Mouse (Mus musculus) cortical plate, adult 2 months (tissue): ENCODE results near the gene Cxcr5. TPM values are rescaled to one million over a fixed set of nuclear protein-coding genes. Genes with fewer than 3 reads are reported as not detected.

Experiments used
- H3K27ac ChIP-seq: fragments of 200-500 bp; 2 replicates; pipeline ENCODE4 v1.5.1; 2012; ENCODE audit warnings: low read length, control low read depth, inconsistent platforms; ENCODE audit not compliant: insufficient read depth
- H3K4me1 ChIP-seq: fragments of 200-500 bp; 2 replicates; pipeline ENCODE4 v1.6.1; 2011; ENCODE audit warnings: low read length; ENCODE audit not compliant: control insufficient read depth, insufficient read depth
- H3K4me3 ChIP-seq: fragments of 200-500 bp; 2 replicates; pipeline ENCODE4 v1.5.1; 2011; ENCODE audit warnings: mild to moderate bottlenecking, low read length, control low read depth; ENCODE audit not compliant: insufficient read depth
- CTCF ChIP-seq: fragments of 200-500 bp; IDR thresholded peaks from 2 replicates; pipeline ENCODE4 v1.5.1; 2011; ENCODE audit warnings: mild to moderate bottlenecking, control low read depth, low read length; ENCODE audit not compliant: insufficient read depth; ENCODE audit errors: extremely low read depth
- POLR2A ChIP-seq: fragments of 200-500 bp; IDR thresholded peaks from 2 replicates; pipeline ENCODE4 v1.6.1; 2011; ENCODE audit warnings: mild to moderate bottlenecking, low read length, control low read depth; ENCODE audit not compliant: insufficient read depth; ENCODE audit errors: extremely low read depth
- polyA plus RNA-seq: library from polyadenylated mRNA; depleted of rRNA; stranded (reverse); fragments of >200 nt; gene quantifications from 2 replicates; pipeline ENCODE4 v1.2.3, GENCODE M21; 2012

Gene Cxcr5
- polyA plus RNA-seq, 1 experiment = 0.06 TPM

- H3K27ac ChIP-seq = no peak overlapping the region
- H3K4me1 ChIP-seq = no peaks in the 10 kb centered on the region
- TF ChIP-seq CTCF (no peak), POLR2A (no peak)
- H3K4me3 ChIP-seq = no peak overlapping the region
These were observed 11.6 kb upstream of the Cxcr5 start for GRCm38 (mm10) chr9:44573306-44573705.

DNA sequence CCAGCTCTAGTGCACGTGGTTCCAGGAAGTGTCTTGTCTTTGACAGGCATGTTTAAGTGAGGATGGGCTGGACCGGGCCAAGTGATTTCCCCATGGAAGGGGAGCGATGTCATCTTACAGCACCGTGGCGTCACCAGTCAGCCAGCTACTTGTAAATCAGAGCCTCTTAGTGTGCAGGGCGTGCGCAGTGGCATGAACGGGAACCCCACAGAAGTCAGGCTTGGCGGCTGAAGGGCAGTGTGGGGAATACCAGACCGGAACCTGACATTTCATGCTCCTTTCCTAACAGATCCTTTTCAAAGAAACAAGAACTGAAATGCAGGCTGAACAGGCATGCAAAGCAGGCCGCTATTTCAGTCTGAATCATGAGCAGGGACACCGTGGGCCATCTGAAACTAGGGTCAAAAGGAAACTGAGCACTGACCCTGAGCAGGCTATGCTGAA, 9.3 kb upstream of the Cxcr5 start:
- Histone ChIP-seq H3K27ac (no peak overlapping the region), H3K4me1 (no peaks in the 10 kb centered on the region), H3K4me3 (no peak overlapping the region)
- TF ChIP-seq CTCF (no peak), POLR2A (no peak)

- TF ChIP-seq CTCF (no peak), POLR2A (no peak)
- no peak overlapping the region for H3K27ac ChIP-seq
- H3K4me3 ChIP-seq = no peak overlapping the region
- no peaks in the 10 kb centered on the region for H3K4me1 ChIP-seq
These were observed 6.4 kb upstream of the Cxcr5 start for GRCm38 (mm10) chr9:44568083-44568455.

DNA sequence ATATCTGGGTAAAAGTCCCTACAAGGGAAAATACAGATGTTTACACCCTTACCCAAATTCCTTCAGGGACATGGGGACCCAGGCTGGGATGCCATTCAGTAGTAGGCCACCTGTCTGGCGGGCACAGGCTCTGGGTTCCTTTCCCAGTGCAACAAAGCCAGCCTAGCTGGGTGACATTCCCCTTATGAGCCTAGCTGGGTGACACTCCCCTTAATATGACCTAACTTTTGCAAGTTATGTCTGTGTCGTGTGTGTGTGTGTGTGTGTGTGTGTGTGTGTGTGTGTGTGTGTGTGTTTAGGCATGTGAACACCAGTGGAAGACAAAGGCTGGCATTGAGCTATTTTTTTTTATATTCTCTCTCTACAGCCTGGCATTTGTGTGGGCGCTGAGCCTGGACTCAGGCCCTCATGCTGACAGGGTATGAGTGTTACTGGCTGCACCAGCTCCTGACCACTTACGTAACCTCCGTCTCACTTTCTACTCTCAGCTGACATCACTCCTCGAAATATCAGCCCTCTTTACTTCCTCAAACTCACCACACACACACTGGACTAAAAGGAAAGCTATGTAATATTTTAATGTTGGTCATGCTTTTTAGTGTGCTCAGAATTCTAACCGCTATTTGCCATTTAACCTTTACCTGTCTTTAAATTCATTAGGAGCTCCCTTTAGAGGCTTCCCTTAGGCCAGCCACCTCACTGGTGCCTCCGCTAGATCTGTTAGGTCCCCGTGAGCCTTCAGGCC, 5.8 kb upstream of the Cxcr5 start:
- TF ChIP-seq CTCF = no peak
- TF ChIP-seq POLR2A = no peak
- Histone ChIP-seq H3K4me1 (no peaks in the 10 kb centered on the region), H3K27ac (no peak overlapping the region), H3K4me3 (no peak overlapping the region)

- Histone ChIP-seq H3K4me1 (no peaks in the 10 kb centered on the region), H3K27ac (no peak overlapping the region), H3K4me3 (no peak overlapping the region)
- no peak for TF ChIP-seq POLR2A
- TF ChIP-seq CTCF = no peak
These were observed 3.7 kb upstream of the Cxcr5 start for GRCm38 (mm10) chr9:44565367-44565766.

DNA sequence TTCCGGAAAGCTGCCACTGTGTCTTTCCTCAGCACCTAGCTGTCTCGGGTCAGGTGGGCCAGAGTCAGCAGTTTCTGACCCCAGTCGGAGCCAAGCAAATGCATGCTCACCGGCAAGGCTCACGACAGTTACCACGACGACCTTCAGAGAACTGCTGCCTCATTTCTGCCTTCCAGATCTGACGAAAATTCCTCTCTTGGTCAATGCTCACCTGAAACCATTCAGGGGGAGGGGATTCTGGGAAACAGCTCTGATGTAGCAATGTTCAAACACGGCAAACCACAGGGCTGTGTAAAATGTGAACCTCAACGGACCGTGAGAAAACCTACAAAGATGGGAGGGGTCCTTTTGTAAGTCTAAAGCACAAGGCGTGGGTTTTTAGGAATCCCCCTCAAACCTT, 1.3 kb upstream of the Cxcr5 start:
- H3K4me3 ChIP-seq = no peak overlapping the region
- H3K27ac ChIP-seq = no peak overlapping the region
- no peaks in the 10 kb centered on the region for H3K4me1 ChIP-seq
- TF ChIP-seq CTCF (no peak), POLR2A (no peak)

DNA sequence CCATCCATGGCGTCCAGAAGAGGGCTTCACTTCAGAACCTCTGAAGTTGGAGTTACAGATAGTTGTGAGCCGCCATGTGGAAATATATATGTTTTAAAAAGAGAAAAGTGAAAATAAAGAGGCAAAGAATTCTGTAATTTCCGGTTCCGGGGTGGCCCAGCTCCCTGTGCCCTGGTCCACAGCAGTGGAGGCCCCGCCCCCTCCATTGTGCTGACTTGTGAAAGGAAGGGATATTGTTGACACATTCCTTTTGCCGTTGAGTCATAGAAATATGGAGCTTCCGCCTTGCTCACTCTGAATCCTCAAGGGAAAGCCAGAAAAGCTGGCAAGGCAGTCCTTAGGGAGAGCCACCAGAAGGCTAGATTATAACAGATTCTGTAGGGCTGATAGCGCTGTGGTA, 9.5 kb downstream of the Cxcr5 start:
- no peak overlapping the region for H3K27ac ChIP-seq
- H3K4me1 ChIP-seq = no peaks in the 10 kb centered on the region
- H3K4me3 ChIP-seq = no peak overlapping the region
- no peak for TF ChIP-seq POLR2A
- TF ChIP-seq CTCF = no peak

DNA sequence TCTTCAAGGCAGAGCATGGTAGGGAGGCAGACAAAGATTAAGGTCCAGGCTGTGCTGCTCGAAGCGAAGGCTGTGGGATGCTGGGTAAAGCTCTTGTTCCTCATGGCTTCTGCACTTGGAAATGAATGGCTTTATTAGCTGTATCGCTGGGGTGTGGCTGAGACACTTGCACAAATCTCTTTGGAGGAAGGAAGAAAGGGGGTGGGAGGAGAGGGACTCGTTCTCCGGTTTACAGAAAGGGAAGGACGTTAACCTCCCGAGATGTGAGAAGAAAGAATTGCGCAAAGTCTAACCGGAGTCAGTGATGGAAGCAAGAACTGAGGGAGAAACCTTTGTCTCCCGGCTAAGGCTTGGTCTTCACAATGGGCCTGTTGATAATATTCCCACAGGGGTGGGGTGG, 10.5 kb downstream of the Cxcr5 start:
- no peak overlapping the region for H3K27ac ChIP-seq
- TF ChIP-seq POLR2A = no peak
- TF ChIP-seq CTCF = no peak

DNA sequence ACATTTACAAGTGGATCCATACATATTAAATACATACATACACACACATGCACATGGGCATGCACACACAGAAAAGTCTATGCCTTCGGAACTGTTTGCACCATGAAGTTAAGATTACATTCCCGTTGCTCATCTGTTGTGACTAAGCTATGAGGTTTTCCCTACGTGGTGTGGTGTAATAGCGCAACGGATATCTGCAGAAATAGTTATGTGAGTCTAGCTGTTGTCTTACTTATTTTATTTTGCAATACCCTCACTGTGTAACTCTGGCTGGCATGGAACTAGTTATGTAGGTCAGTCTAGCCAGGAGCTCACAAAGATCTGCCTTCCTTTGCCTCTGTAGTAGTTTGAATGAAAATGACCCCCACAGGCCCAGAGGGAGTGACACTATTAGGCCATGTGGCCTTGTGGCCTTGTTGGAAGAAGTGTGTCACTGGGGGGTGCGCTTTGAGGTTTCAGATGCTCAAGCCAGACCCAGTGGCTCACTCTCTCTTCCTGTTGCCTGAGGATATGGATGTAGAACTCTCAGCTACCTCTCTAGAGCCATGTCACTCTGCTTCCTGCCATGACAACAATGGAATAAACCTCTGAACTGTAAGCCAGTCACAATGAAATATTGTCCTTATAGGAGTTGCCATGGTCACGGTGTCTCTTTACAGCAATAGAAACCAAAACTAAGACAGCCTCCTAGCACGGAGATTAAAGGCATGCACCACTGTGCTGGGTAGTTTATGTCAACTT, 13.1 kb downstream of the Cxcr5 start:
- TF ChIP-seq POLR2A (no peak), CTCF (no peak)
- Histone ChIP-seq H3K4me3 (no peak overlapping the region), H3K4me1 (no peaks in the 10 kb centered on the region), H3K27ac (no peak overlapping the region)

More for the DNA sequence above, 10.5 kb downstream of the Cxcr5 start:
- Histone ChIP-seq H3K4me3 (no peak overlapping the region), H3K4me1 (no peaks in the 10 kb centered on the region)

DNA sequence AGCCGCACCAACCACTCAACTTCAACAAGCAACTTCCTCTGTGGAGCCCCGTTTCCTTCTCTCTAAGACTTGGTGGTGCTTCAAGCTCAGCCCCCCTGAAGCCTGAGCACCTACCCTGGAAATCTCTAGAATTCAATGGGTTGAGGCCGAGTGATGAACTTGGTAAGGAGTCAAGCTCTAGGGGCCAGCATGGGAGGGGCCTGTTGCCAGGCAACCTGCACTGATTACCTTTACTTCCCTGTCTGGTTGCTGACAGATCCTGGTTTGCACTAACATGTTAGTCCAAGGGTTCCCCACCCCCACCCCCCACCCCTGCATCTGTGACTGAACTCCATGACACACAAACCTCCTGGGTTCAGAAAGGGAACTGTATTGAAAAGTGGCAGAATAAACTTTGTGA, 16.7 kb downstream of the Cxcr5 start:
- TF ChIP-seq POLR2A (no peak), CTCF (no peak)
- Histone ChIP-seq H3K27ac (no peak overlapping the region), H3K4me3 (no peak overlapping the region), H3K4me1 (no peaks in the 10 kb centered on the region)
